In genomic region chr2:91980830-91981229, GRCm38 (mm10) we compare ENCODE assay signal across 18 mouse cellular contexts. TPM values are rescaled to one million over a fixed set of nuclear protein-coding genes. Genes with fewer than 3 reads are reported as not detected.
"Had no signal": no experiment of that assay in that cellular context is flagged by ENCODE, and none has a peak within 500 bp of the region (broad histone marks: within the 10 kb centered on the region; RNA-seq: fewer than 3 reads in every experiment).

No protein-coding gene starts in this region.

- H3K27ac ChIP-seq: layer of hippocampus, adult 2 months; limb, embryonic 13.5 days; liver, embryonic 14.5 days; neural tube, embryonic 12.5 days had no signal

- ATAC-seq: midbrain, embryonic 16.5 days had no signal

- H3K36me3 ChIP-seq: neural tube, embryonic 12.5 days had no signal

- H3K9me3 ChIP-seq: limb, embryonic 13.5 days; neural tube, embryonic 12.5 days had no signal

- DNase-seq: kidney, postnatal 10 days; kidney, postnatal 4 days; lung, adult 18-20 months; right cerebral cortex, postnatal 4 days; spleen, adult 18-20 months; thymus, adult 18-20 months; thymus, postnatal 14 days had no signal

- H3K9ac ChIP-seq: limb, embryonic 13.5 days; liver, embryonic 14.5 days; neural tube, embryonic 12.5 days had no signal

- H3K4me2 ChIP-seq: limb, embryonic 13.5 days had no signal

- H3K4me3 ChIP-seq: layer of hippocampus, adult 2 months; limb, embryonic 13.5 days; neural tube, embryonic 12.5 days had no signal

RNA-seq across cellular contexts. Expression of gene Gm9821, which starts 35.3 kb away (rescaled TPM):
- total RNA-seq: layer of hippocampus, adult 2 months; layer of hippocampus, postnatal 10 days; left cerebral cortex, postnatal 36 days; liver, adult 2 months had no signal
- polyA plus RNA-seq: liver, adult 2 months; midbrain, embryonic 16.5 days had no signal

RNA-seq across cellular contexts. Expression of gene Mdk, which starts 48.7 kb away (rescaled TPM):
- total RNA-seq: liver, adult 2 months had no signal

RNA-seq across cellular contexts. Expression of gene Chrm4, which starts 53.8 kb away (rescaled TPM):
- total RNA-seq: liver, adult 2 months; neutrophil, adult 5-6 weeks had no signal
- polyA plus RNA-seq: kidney, embryonic 14.5 days; liver, adult 2 months; stomach, embryonic 14.5 days had no signal
